Mouse (Mus musculus) G1E (cell line): ENCODE results near the gene Tbp.

Source experiments
- CTCF ChIP-seq: IDR thresholded peaks from 2 replicates; pipeline ENCODE4 v1.5.1; 2012; ENCODE audit warnings: low read depth, low read length, inconsistent platforms, mixed read lengths
- POLR2AphosphoS5 ChIP-seq: IDR thresholded peaks from 2 replicates; pipeline ENCODE4 v1.6.1; 2012; ENCODE audit warnings: low read depth, low read length, inconsistent platforms; ENCODE audit not compliant: insufficient replicate concordance

GRCm38 (mm10) chr17:15472671-15473070, 27.0 kb upstream of the Tbp start:
- TF ChIP-seq CTCF (no peak), POLR2AphosphoS5 (no peak)
